ENCODE assay signal across 10 mouse cellular contexts in genomic region chr11:21425480-21426101, GRCm38 (mm10). TPM values are rescaled to one million over a fixed set of nuclear protein-coding genes. Genes with fewer than 3 reads are reported as not detected.
DNase-seq lines count a peak whose midpoint lies in the region; ATAC-seq and TF ChIP-seq lines count a peak whose summit lies in the region.
"Had no signal": no experiment of that assay in that cellular context is flagged by ENCODE, and none has a peak within 500 bp of the region (broad histone marks: within the 10 kb centered on the region; RNA-seq: fewer than 3 reads in every experiment).

No protein-coding gene starts in this region.

- H3K9ac ChIP-seq in heart, adult 2 months (ENCODE audit: low read depth, low read length): no peak overlapping the region
- no peak overlapping the region for H3K9ac ChIP-seq in heart, embryonic 12.5 days
- no peak overlapping the region for H3K9ac ChIP-seq in midbrain, postnatal 0 days (replicated peaks; ENCODE audit: low read length, poor library complexity, severe bottlenecking)
- no peak overlapping the region for H3K9ac ChIP-seq in midbrain, embryonic 16.5 days (ENCODE audit: low read depth, low read length)
- no peak overlapping the region for H3K9ac ChIP-seq in heart, embryonic 11.5 days (ENCODE audit: low read depth, low read length)
- H3K9ac ChIP-seq: liver, embryonic 14.5 days had no signal

- no peak for TF ChIP-seq POLR2A in heart, adult 2 months (IDR thresholded peaks at IDR 0.05; ENCODE audit: insufficient read depth, low read depth, low read length)

- no peak overlapping the region for H3K27ac ChIP-seq in heart, adult 2 months
- no peak overlapping the region for H3K27ac ChIP-seq in heart, embryonic 12.5 days (ENCODE audit: poor library complexity, severe bottlenecking)
- H3K27ac ChIP-seq in midbrain, postnatal 0 days (ENCODE audit: low read depth, low read length): no peak overlapping the region
- H3K27ac ChIP-seq in midbrain, embryonic 16.5 days (ENCODE audit: low read length): no peak overlapping the region
- no peak overlapping the region for H3K27ac ChIP-seq in heart, embryonic 11.5 days (ENCODE audit: low read depth, low read length)
- H3K27ac ChIP-seq: liver, embryonic 14.5 days had no signal

- H3K9me3 ChIP-seq in heart, embryonic 12.5 days (replicated peaks): no peaks in the 10 kb centered on the region
- no peaks in the 10 kb centered on the region for H3K9me3 ChIP-seq in midbrain, postnatal 0 days (ENCODE audit: low read length)
- no peaks in the 10 kb centered on the region for H3K9me3 ChIP-seq in midbrain, embryonic 16.5 days (replicated peaks; ENCODE audit: control insufficient read depth, low read length, poor library complexity, severe bottlenecking)
- H3K9me3 ChIP-seq in heart, embryonic 11.5 days (replicated peaks; ENCODE audit: control insufficient read depth, low read length): no peaks in the 10 kb centered on the region

- H3K79me2 ChIP-seq in heart, adult 2 months (replicated peaks; ENCODE audit: control insufficient read depth, insufficient read depth, low read length): no peaks in the 10 kb centered on the region

- no peak for TF ChIP-seq EP300 in heart, adult 2 months (IDR thresholded peaks at IDR 0.05; ENCODE audit: insufficient read depth, low read depth, low read length)

- H3K4me1 ChIP-seq in heart, adult 2 months (ENCODE audit: control insufficient read depth, insufficient read depth, low read length): peaks cover 6% of the 10 kb centered on the region
- H3K4me1 ChIP-seq in heart, embryonic 12.5 days (replicated peaks): 0 out of 2 replicates have a peak, but pooled peaks cover 2% of the 10 kb centered on the region
- no peaks in the 10 kb centered on the region for H3K4me1 ChIP-seq in midbrain, postnatal 0 days (ENCODE audit: insufficient read depth, low read length)
- H3K4me1 ChIP-seq in midbrain, embryonic 16.5 days (ENCODE audit: control insufficient read depth, insufficient read depth, low read length): no peaks in the 10 kb centered on the region
- H3K4me1 ChIP-seq in heart, embryonic 11.5 days (ENCODE audit: control insufficient read depth, insufficient read depth, low read length): no peaks in the 10 kb centered on the region

- DNase-seq in heart, adult 2 months: peak; percentile 25 to 37
- DNase-seq in midbrain, postnatal 0 days (ENCODE audit: low spot score): peak; percentile 8
- DNase-seq in brain, adult 2 months (ENCODE audit: low read depth, low spot score): peak; percentile 48
- DNase-seq in urinary bladder, adult 2 months (ENCODE audit: low spot score): no peak
- DNase-seq: cerebellum, adult 18-20 months had no signal

- no peak for TF ChIP-seq CTCF in heart, adult 2 months (IDR thresholded peaks at IDR 0.05)
- no peak for TF ChIP-seq CTCF in midbrain, postnatal 0 days (IDR thresholded peaks at IDR 0.05)

- WGBS in heart, adult 2 months: 66% methylated on average over 6 of the region's 6 CpGs
- WGBS in heart, embryonic 12.5 days: 78% methylated on average over 6 of the region's 6 CpGs
- 87% methylated on average over 6 of the region's 6 CpGs for WGBS in midbrain, postnatal 0 days
- 89% methylated on average over 6 of the region's 6 CpGs for WGBS in midbrain, embryonic 16.5 days
- WGBS in heart, embryonic 11.5 days (ENCODE audit: insufficient replicate concordance): 82% methylated on average over 6 of the region's 6 CpGs

- intact Hi-C loops in heart, adult 2 months (cut with DNase I): no loop called here

- no peaks in the 10 kb centered on the region for H3K27me3 ChIP-seq in heart, adult 2 months (ENCODE audit: control insufficient read depth, insufficient read depth, low read length)
- H3K27me3 ChIP-seq in heart, embryonic 12.5 days (replicated peaks): no peaks in the 10 kb centered on the region
- no peaks in the 10 kb centered on the region for H3K27me3 ChIP-seq in midbrain, postnatal 0 days (ENCODE audit: insufficient read depth, low read length)
- no peaks in the 10 kb centered on the region for H3K27me3 ChIP-seq in midbrain, embryonic 16.5 days (ENCODE audit: control insufficient read depth, insufficient read depth, low read depth, low read length)
- H3K27me3 ChIP-seq in heart, embryonic 11.5 days (ENCODE audit: control insufficient read depth, insufficient read depth, low read length): no peaks in the 10 kb centered on the region

- no peaks in the 10 kb centered on the region; the same call in 1 of the 2 replicates for H3K36me3 ChIP-seq in heart, adult 2 months (ENCODE audit: control insufficient read depth, insufficient read depth, low read length)
- no peaks in the 10 kb centered on the region for H3K36me3 ChIP-seq in heart, embryonic 12.5 days
- no peaks in the 10 kb centered on the region for H3K36me3 ChIP-seq in midbrain, postnatal 0 days (ENCODE audit: insufficient read depth, low read length)
- no peaks in the 10 kb centered on the region for H3K36me3 ChIP-seq in midbrain, embryonic 16.5 days (ENCODE audit: control insufficient read depth, insufficient read depth, low read length)
- no peaks in the 10 kb centered on the region for H3K36me3 ChIP-seq in heart, embryonic 11.5 days (ENCODE audit: control insufficient read depth, insufficient read depth, low read length)

- ATAC-seq in heart, embryonic 12.5 days (ENCODE audit: insufficient number of reproducible peaks, low FRiP score): no peak
- ATAC-seq in midbrain, postnatal 0 days (ENCODE audit: low FRiP score): no peak
- no peak for ATAC-seq in midbrain, embryonic 16.5 days
- ATAC-seq in megakaryocyte progenitor cell, adult 5-6 weeks (replicated peaks; ENCODE audit: poor library complexity): peak; percentile 84
- ATAC-seq in heart, embryonic 11.5 days (replicated peaks; ENCODE audit: insufficient number of reproducible peaks, low FRiP score, low TSS enrichment): no peak

- H3K4me2 ChIP-seq in heart, embryonic 12.5 days: no peak overlapping the region
- no peak overlapping the region for H3K4me2 ChIP-seq in midbrain, postnatal 0 days (ENCODE audit: low read depth, low read length, poor library complexity, severe bottlenecking)
- no peak overlapping the region for H3K4me2 ChIP-seq in midbrain, embryonic 16.5 days (ENCODE audit: low read length)
- H3K4me2 ChIP-seq in heart, embryonic 11.5 days: no peak overlapping the region

- no peak overlapping the region for H3K4me3 ChIP-seq in heart, adult 2 months
- H3K4me3 ChIP-seq in heart, embryonic 12.5 days: no peak overlapping the region
- H3K4me3 ChIP-seq in midbrain, postnatal 0 days (ENCODE audit: low read depth, low read length): no peak overlapping the region
- no peak overlapping the region for H3K4me3 ChIP-seq in midbrain, embryonic 16.5 days (ENCODE audit: low read depth, low read length)
- H3K4me3 ChIP-seq in heart, embryonic 11.5 days (ENCODE audit: low read depth, low read length): no peak overlapping the region

RNA-seq across cellular contexts. Expression of gene Ugp2, which starts 54.6 kb away (rescaled TPM):
- 100 to 1,000 TPM; 214 to 235 TPM for total RNA-seq in heart, adult 2 months (2021)
- 34.0 and 74.8 TPM in 2 replicates for polyA plus RNA-seq in heart, adult 2 months (2012; rRNA removed)
- polyA plus RNA-seq in heart, embryonic 12.5 days (2016; fragmentation: Nextera tagmentation; extraction: Ambion mirVana): 213 and 221 TPM in 2 replicates
- 44.8 and 47.1 TPM in 2 replicates for total RNA-seq in midbrain, postnatal 0 days (2014; rRNA removed)
- 54.2 and 58.8 TPM in 2 replicates for polyA plus RNA-seq in midbrain, postnatal 0 days (2015; fragmentation: Nextera tagmentation; extraction: Ambion mirVana)
- 66.4 and 71.9 TPM in 2 replicates for polyA plus RNA-seq in midbrain, embryonic 16.5 days (2015; fragmentation: Nextera tagmentation; extraction: Ambion mirVana)
- 63.3 and 64.7 TPM in 2 replicates for total RNA-seq in megakaryocyte progenitor cell, adult 5-6 weeks (2015)
- total RNA-seq in megakaryocyte progenitor cell, adult 5-6 weeks (2017): 55.0 and 72.3 TPM in 2 replicates
- polyA plus RNA-seq in heart, embryonic 11.5 days (2014; fragmentation: Nextera tagmentation; extraction: Ambion mirVana): 183 and 212 TPM in 2 replicates
- 91.0 and 96.7 TPM in 2 replicates for polyA plus RNA-seq in urinary bladder, adult 2 months (2012; rRNA removed)
